Mouse (Mus musculus) liver, adult 10 weeks (tissue): Measurements from ENCODE around the gene Pdik1l. TPM values are rescaled to one million over a fixed set of nuclear protein-coding genes. Genes with fewer than 3 reads are reported as not detected.

Experiments
- polyA plus RNA-seq: library from polyadenylated mRNA; stranded (reverse); fragments of 350-450 nt; fragmentation: Illumina TruSeq; extraction: RNeasy Lipid Tissue Mini Kit (QIAGEN cat#74804); gene quantifications from one replicate; pipeline ENCODE4 v1.2.3, GENCODE M21; 2014; ENCODE audit warnings: low read depth, low replicate concordance

The Pdik1l gene
- 8.1 TPM for polyA plus RNA-seq

GRCm38 (mm10) chr4:134287575-134288025, at the start of gene Pdik1l:
Gene Pdik1l (minus strand): TSS chr4:134287895.

DNA sequence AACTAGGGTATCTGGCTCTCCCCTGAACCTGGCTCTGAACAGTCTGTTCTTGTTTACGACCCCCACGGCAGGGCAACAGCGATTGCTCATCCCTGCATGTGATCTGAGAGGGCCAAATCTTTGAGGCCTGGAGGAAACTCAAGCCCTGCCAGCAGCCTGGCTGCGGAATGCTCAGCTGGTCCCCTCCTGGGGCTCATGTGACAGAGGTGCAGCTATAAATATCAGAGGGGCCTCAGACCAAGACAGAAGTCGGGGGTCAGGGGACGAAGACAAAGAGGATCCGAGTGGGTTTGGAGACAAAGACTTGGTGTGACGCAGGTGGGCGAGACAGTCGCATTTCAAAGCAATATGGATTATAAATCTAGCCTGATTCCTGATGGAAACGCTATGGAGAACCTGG, 27.2 kb upstream of the Pdik1l start, which contains the start of gene Trim63:
Gene Trim63, plus strand, starts transcription at position 245 of the 400 bp plus-strand sequence.

DNA sequence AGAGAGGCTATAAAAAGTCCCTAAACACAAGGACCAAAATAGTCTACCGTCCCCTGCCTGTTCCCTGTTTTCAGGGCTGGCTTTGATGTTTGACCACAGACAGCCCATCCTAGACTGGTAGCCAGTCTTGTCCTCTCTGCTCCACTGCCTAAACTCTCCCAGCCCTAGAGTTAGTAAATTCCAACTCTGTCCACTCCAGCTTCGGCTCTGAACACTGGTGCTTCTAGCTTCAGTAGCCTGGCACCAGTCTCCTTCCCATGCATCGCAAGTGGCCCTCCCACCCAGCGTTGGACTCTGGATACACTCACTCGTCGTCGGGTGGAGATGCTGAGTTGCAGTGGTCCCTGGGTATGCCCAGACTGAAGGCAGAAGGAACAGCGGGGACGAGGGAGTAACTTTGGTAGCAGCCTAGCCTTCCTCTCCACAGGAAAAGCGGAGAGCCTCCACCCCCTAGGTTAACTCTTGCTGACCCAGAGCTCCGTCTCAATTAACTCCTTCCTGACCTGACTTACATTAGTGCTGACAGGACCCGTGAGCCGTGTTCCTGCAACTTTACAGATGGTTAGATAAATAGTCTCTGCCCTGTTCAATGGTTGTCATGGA, 33.9 kb downstream of the Pdik1l start, which contains the start of gene Grrp1:
Gene Grrp1, minus strand, starts transcription at position 385 of the 603 bp plus-strand sequence.

GRCm38 (mm10) chr4:134246719-134247258, 40.9 kb downstream of the Pdik1l start, which contains the start of gene Gm30191:
Gene Gm30191 (plus strand): TSS chr4:134246935.

GRCm38 (mm10) chr4:134245148-134245843, 42.4 kb downstream of the Pdik1l start, which contains the start of gene Zfp593:
Gene Zfp593 (minus strand): TSS chr4:134245592.

GRCm38 (mm10) chr4:134243516-134244250, 44.0 kb downstream of the Pdik1l start, which contains the start of gene E130218I03Rik:
Gene E130218I03Rik (plus strand): TSS chr4:134243662.

DNA sequence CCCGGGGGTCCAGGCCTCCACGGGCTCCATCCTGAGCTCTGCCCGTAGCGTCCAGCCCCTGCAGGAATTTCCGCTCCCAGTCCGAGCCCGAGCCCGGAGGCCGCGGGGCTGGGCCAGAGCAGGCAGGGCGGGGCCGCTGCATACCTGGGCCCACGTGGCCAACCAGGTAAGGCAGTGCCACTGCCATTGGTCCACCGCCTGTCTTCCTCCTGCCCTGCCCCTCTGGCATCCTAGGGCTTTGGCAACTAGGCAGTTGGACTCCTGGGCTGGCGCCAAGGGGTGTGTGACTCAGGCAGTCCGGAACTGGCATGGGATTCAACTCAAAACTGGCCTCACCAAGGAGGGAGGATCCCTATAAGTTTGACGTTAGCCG, 49.4 kb downstream of the Pdik1l start, which contains the start of gene Cnksr1:
Gene Cnksr1, minus strand, starts transcription at position 121 of the 373 bp plus-strand sequence.

GRCm38 (mm10) chr4:134227194-134227593, 60.5 kb downstream of the Pdik1l start, which contains the start of gene Catsper4:
Gene Catsper4 (minus strand): TSS chr4:134227383.

Other genes with a start within 250 kb of the Pdik1l start
- gene Zfp683, start 234.1 kb downstream of the Pdik1l start, polyA plus RNA-seq = not detected
- gene Crybg2, start 227.1 kb downstream of the Pdik1l start, polyA plus RNA-seq = 0.29 TPM
- gene Cd52, start 192.8 kb downstream of the Pdik1l start, polyA plus RNA-seq = 9.6 TPM
- gene Ubxn11, start 185.3 kb downstream of the Pdik1l start, polyA plus RNA-seq = not detected
- 1.2 TPM for gene Sh3bgrl3, start 159.1 kb downstream of the Pdik1l start, polyA plus RNA-seq
- gene Cep85, start 100.8 kb downstream of the Pdik1l start, polyA plus RNA-seq = 20.6 TPM
- not detected for gene Gm7534, start 84.9 kb downstream of the Pdik1l start, polyA plus RNA-seq
- gene Catsper4, start 60.5 kb downstream of the Pdik1l start, polyA plus RNA-seq = not detected
- gene Cnksr1, start 49.5 kb downstream of the Pdik1l start, polyA plus RNA-seq = not detected
- gene E130218I03Rik, start 44.2 kb downstream of the Pdik1l start, polyA plus RNA-seq = not detected
- 0.32 TPM for gene Zfp593, start 42.3 kb downstream of the Pdik1l start, polyA plus RNA-seq
- gene Gm30191, start 41.0 kb downstream of the Pdik1l start, polyA plus RNA-seq = not detected
- gene Grrp1, start 33.8 kb downstream of the Pdik1l start, polyA plus RNA-seq = not detected
- gene Trim63, start 27.2 kb upstream of the Pdik1l start, polyA plus RNA-seq = not detected
- gene Slc30a2, start 55.3 kb upstream of the Pdik1l start, polyA plus RNA-seq = not detected
- 0.19 TPM for gene Extl1, start 96.0 kb upstream of the Pdik1l start, polyA plus RNA-seq
- gene Pafah2, start 108.4 kb upstream of the Pdik1l start, polyA plus RNA-seq = 47.7 TPM
- gene Stmn1, start 180.4 kb upstream of the Pdik1l start, polyA plus RNA-seq = 6.3 TPM
- 5.0 TPM for gene Paqr7, start 208.8 kb upstream of the Pdik1l start, polyA plus RNA-seq
- not detected for gene Aunip, start 223.1 kb upstream of the Pdik1l start, polyA plus RNA-seq
- gene Mtfr1l, start 247.5 kb upstream of the Pdik1l start, polyA plus RNA-seq = 37.5 TPM